Mouse (Mus musculus): ENCODE results near the gene Rerg. TPM values are rescaled to one million over a fixed set of nuclear protein-coding genes. Genes with fewer than 3 reads are reported as not detected.

The Rerg gene
- polyA plus RNA-seq, 1 experiment from 2014 or later: 6.9 TPM

GRCm38 (mm10) chr6:137131794-137132193, 38.5 kb downstream of the Rerg start:
- ATAC-seq (no peak), DNase-seq (no peak)
- Histone ChIP-seq H3K4me1 (ENCODE audit: insufficient read depth) (no peaks in the 10 kb centered on the region), H3K36me3 (replicated peaks; ENCODE audit: insufficient read depth, low read length) (no peaks in the 10 kb centered on the region), H3K9ac (replicated peaks) (no peak overlapping the region), H3K27ac (ENCODE audit: low read depth) (no peak overlapping the region), H3K27me3 (ENCODE audit: insufficient read depth, low read length) (no peaks in the 10 kb centered on the region), H3K9me3 (ENCODE audit: low read length) (no peaks in the 10 kb centered on the region), H3K4me2 (ENCODE audit: low read depth, low read length) (no peak overlapping the region), H3K4me3 (ENCODE audit: low read depth, low read length) (no peak overlapping the region)
- WGBS (ENCODE audit: insufficient replicate concordance): 80% methylated on average over 1 of the region's 1 CpGs
- TF ChIP-seq CTCF (IDR thresholded peaks at IDR 0.05; ENCODE audit: low read depth): no peak
- no peak for TF ChIP-seq EP300 (IDR thresholded peaks at IDR 0.05; ENCODE audit: low read depth)

GRCm38 (mm10) chr6:137131349-137131748, 38.9 kb downstream of the Rerg start:
- no peak for DNase-seq
- Histone ChIP-seq H3K4me3 (ENCODE audit: low read depth, low read length) (no peak overlapping the region), H3K4me1 (ENCODE audit: insufficient read depth) (no peaks in the 10 kb centered on the region), H3K36me3 (replicated peaks; ENCODE audit: insufficient read depth, low read length) (no peaks in the 10 kb centered on the region), H3K9me3 (ENCODE audit: low read length) (no peaks in the 10 kb centered on the region), H3K4me2 (ENCODE audit: low read depth, low read length) (no peak overlapping the region), H3K27ac (ENCODE audit: low read depth) (no peak overlapping the region), H3K9ac (replicated peaks) (no peak overlapping the region), H3K27me3 (ENCODE audit: insufficient read depth, low read length) (no peaks in the 10 kb centered on the region)
- 57% methylated on average over 6 of the region's 6 CpGs for WGBS (ENCODE audit: insufficient replicate concordance)
- no peak for ATAC-seq
- TF ChIP-seq CTCF (IDR thresholded peaks at IDR 0.05; ENCODE audit: low read depth) (no peak), EP300 (IDR thresholded peaks at IDR 0.05; ENCODE audit: low read depth) (no peak)

GRCm38 (mm10) chr6:137126861-137127260, 43.4 kb downstream of the Rerg start:
- H3K4me2 ChIP-seq (ENCODE audit: low read depth, low read length): no peak overlapping the region
- H3K27ac ChIP-seq (ENCODE audit: low read depth): no peak overlapping the region
- H3K27me3 ChIP-seq (ENCODE audit: insufficient read depth, low read length): no peaks in the 10 kb centered on the region
- DNase-seq: no peak
- 61% methylated on average over 5 of the region's 5 CpGs for WGBS (ENCODE audit: insufficient replicate concordance)
- TF ChIP-seq EP300 (IDR thresholded peaks at IDR 0.05; ENCODE audit: low read depth): no peak
- no peak for TF ChIP-seq CTCF (IDR thresholded peaks at IDR 0.05; ENCODE audit: low read depth)
- no peak overlapping the region for H3K9ac ChIP-seq (replicated peaks)
- H3K9me3 ChIP-seq (ENCODE audit: low read length): no peaks in the 10 kb centered on the region
- no peak overlapping the region for H3K4me3 ChIP-seq (ENCODE audit: low read depth, low read length)
- no peaks in the 10 kb centered on the region for H3K36me3 ChIP-seq (replicated peaks; ENCODE audit: insufficient read depth, low read length)
- H3K4me1 ChIP-seq (ENCODE audit: insufficient read depth): no peaks in the 10 kb centered on the region
- no peak for ATAC-seq

GRCm38 (mm10) chr6:137126224-137126623, 44.1 kb downstream of the Rerg start:
- H3K9ac ChIP-seq (replicated peaks): no peak overlapping the region
- no peak overlapping the region for H3K4me2 ChIP-seq (ENCODE audit: low read depth, low read length)
- H3K4me1 ChIP-seq (ENCODE audit: insufficient read depth): no peaks in the 10 kb centered on the region
- H3K27me3 ChIP-seq (ENCODE audit: insufficient read depth, low read length): no peaks in the 10 kb centered on the region
- ATAC-seq: no peak
- no peaks in the 10 kb centered on the region for H3K9me3 ChIP-seq (ENCODE audit: low read length)
- TF ChIP-seq CTCF (IDR thresholded peaks at IDR 0.05; ENCODE audit: low read depth) (no peak), EP300 (IDR thresholded peaks at IDR 0.05; ENCODE audit: low read depth) (no peak)
- no peak overlapping the region for H3K27ac ChIP-seq (ENCODE audit: low read depth)
- H3K36me3 ChIP-seq (replicated peaks; ENCODE audit: insufficient read depth, low read length): no peaks in the 10 kb centered on the region
- no peak for DNase-seq
- no peak overlapping the region for H3K4me3 ChIP-seq (ENCODE audit: low read depth, low read length)
- WGBS (ENCODE audit: insufficient replicate concordance): 29% methylated on average over 2 of the region's 2 CpGs

GRCm38 (mm10) chr6:137125433-137125832, 44.9 kb downstream of the Rerg start:
- H3K4me3 ChIP-seq (ENCODE audit: low read depth, low read length): no peak overlapping the region
- no peaks in the 10 kb centered on the region for H3K9me3 ChIP-seq (ENCODE audit: low read length)
- H3K4me1 ChIP-seq (ENCODE audit: insufficient read depth): no peaks in the 10 kb centered on the region
- H3K4me2 ChIP-seq (ENCODE audit: low read depth, low read length): no peak overlapping the region
- no peak overlapping the region for H3K9ac ChIP-seq (replicated peaks)
- no peaks in the 10 kb centered on the region for H3K27me3 ChIP-seq (ENCODE audit: insufficient read depth, low read length)
- ATAC-seq (no peak), DNase-seq (no peak)
- H3K36me3 ChIP-seq (replicated peaks; ENCODE audit: insufficient read depth, low read length): no peaks in the 10 kb centered on the region
- no peak overlapping the region for H3K27ac ChIP-seq (ENCODE audit: low read depth)
- 45% methylated on average over 9 of the region's 9 CpGs for whole genome bisulfite sequencing (ENCODE audit: insufficient replicate concordance)
- no peak for TF ChIP-seq CTCF (IDR thresholded peaks at IDR 0.05; ENCODE audit: low read depth)
- TF ChIP-seq EP300 (IDR thresholded peaks at IDR 0.05; ENCODE audit: low read depth): no peak

- Histone ChIP-seq H3K27me3 (ENCODE audit: insufficient read depth, low read length) (no peaks in the 10 kb centered on the region), H3K36me3 (replicated peaks; ENCODE audit: insufficient read depth, low read length) (no peaks in the 10 kb centered on the region), H3K9me3 (ENCODE audit: low read length) (no peaks in the 10 kb centered on the region), H3K4me1 (ENCODE audit: insufficient read depth) (no peaks in the 10 kb centered on the region), H3K9ac (replicated peaks) (no peak overlapping the region), H3K4me3 (ENCODE audit: low read depth, low read length) (no peak overlapping the region), H3K4me2 (ENCODE audit: low read depth, low read length) (no peak overlapping the region), H3K27ac (ENCODE audit: low read depth) (no peak overlapping the region)
- 52% methylated on average over 3 of the region's 3 CpGs for WGBS (ENCODE audit: insufficient replicate concordance)
- DNase-seq: no peak
- no peak for ATAC-seq
- TF ChIP-seq CTCF (IDR thresholded peaks at IDR 0.05; ENCODE audit: low read depth): no peak
- no peak for TF ChIP-seq EP300 (IDR thresholded peaks at IDR 0.05; ENCODE audit: low read depth)
Observed at GRCm38 (mm10) chr6:137125006-137125405, 45.3 kb downstream of the Rerg start.
